Mouse (Mus musculus) CH12.LX (cell line): Measurements from ENCODE around the gene Coro2a.

ENCODE experiments used
- BHLHE40 ChIP-seq: IDR thresholded peaks from 2 replicates; pipeline ENCODE4 v1.6.1; 2011; ENCODE audit warnings: mild to moderate bottlenecking, low read depth, low read length, improper control_type of control experiment
- CTCF ChIP-seq, 2 experiments: IDR thresholded peaks in 1 of 2; conservative IDR thresholded peaks in 1 of 2; 2 replicates each; pipeline ENCODE4 v1.5.1; 2011 to 2012; ENCODE audit warnings: low read depth in 2 of 2, low read length in 2 of 2, improper control_type of control experiment in 1 of 2, inconsistent platforms in 1 of 2, mild to moderate bottlenecking in 1 of 2, moderate library complexity in 1 of 2
- MAFK ChIP-seq: IDR thresholded peaks from 2 replicates; pipeline ENCODE4 v1.6.1; 2011; ENCODE audit warnings: low read length, improper control_type of control experiment; ENCODE audit not compliant: insufficient replicate concordance
- MAZ ChIP-seq: IDR thresholded peaks from 2 replicates; pipeline ENCODE4 v1.6.1; 2012; ENCODE audit warnings: low read depth, mild to moderate bottlenecking, inconsistent platforms, low read length, improper control_type of control experiment, moderate library complexity
- POLR2A ChIP-seq: IDR thresholded peaks from 2 replicates; pipeline ENCODE4 v1.6.1; 2011; ENCODE audit warnings: low read depth, mild to moderate bottlenecking, improper control_type of control experiment, low read length
- SIN3A ChIP-seq: IDR thresholded peaks from 2 replicates; pipeline ENCODE4 v1.6.1; 2012; ENCODE audit warnings: low read length, improper control_type of control experiment, inconsistent platforms

GRCm38 (mm10) chr4:46578228-46578627, 23.8 kb downstream of the Coro2a start:
- TF ChIP-seq MAZ: no peak
- TF ChIP-seq POLR2A: no peak; the same call in 1 of the 2 replicates
- no peak for TF ChIP-seq CTCF (conservative IDR thresholded peaks at IDR 0.05 in 1 of 2, IDR thresholded peaks at IDR 0.05 in 1 of 2; ENCODE audit: low read depth in 2 of 2, low read length in 2 of 2)
- TF ChIP-seq SIN3A: 0 out of 2 replicates have a peak, but pooled peaks have one; percentile 30
- TF ChIP-seq MAFK: no peak
- TF ChIP-seq BHLHE40: peak; percentile 7; the same call in 1 of the 2 replicates
